Mouse (Mus musculus) liver, adult 2 months (tissue): ENCODE data around the gene Tmem117.

ENCODE experiments used
- CTCF ChIP-seq: fragments of 200-500 bp; IDR thresholded peaks from 2 replicates; pipeline ENCODE4 v1.5.1; 2011; ENCODE audit warnings: low read depth, low read length, control low read depth
- POLR2A ChIP-seq: fragments of 200-500 bp; IDR thresholded peaks from 2 replicates; pipeline ENCODE4 v1.6.1; 2011; ENCODE audit warnings: low read length, control low read depth; ENCODE audit not compliant: insufficient read depth; ENCODE audit errors: extremely low read depth

- no peak for TF ChIP-seq POLR2A
- TF ChIP-seq CTCF, result no peak
Measured at GRCm38 (mm10) chr15:94689884-94690231, 60.8 kb downstream of the Tmem117 start.
